Mouse (Mus musculus) left cerebral cortex, postnatal 36 days (tissue): Measurements from ENCODE around the gene Trit1. TPM values are rescaled to one million over a fixed set of nuclear protein-coding genes. Genes with fewer than 3 reads are reported as not detected.

Experiments
- DNase-seq, 2 experiments: peaks; one replicate each; pipeline ENCODE4 v3.0.0; 2021 to 2022; ENCODE audit warnings: low spot score in 2 of 2, mixed read lengths in 1 of 2
- intact Hi-C: fragments of 180-260 bp; cut with DNase I; formaldehyde crosslinking; loops from one replicate; pipeline ENCODE4 v1.15.1; 2025
- total RNA-seq, 2 experiments: library from RNA; stranded (reverse); gene quantifications; 2 replicates each; pipeline ENCODE4 v1.2.3; 2021

Trit1 gene
- total RNA-seq, 2 experiments from 2014 or later = 18.2 to 23.5 TPM

- intact Hi-C loops = loop anchor here (10.0 kb wide), 1 partner anchor 272 kb away; no protein-coding TSS in a partner anchor
- DNase-seq = no peak
These were observed 70.0 kb downstream of the Trit1 start for GRCm38 (mm10) chr4:123086381-123086780.

DNA sequence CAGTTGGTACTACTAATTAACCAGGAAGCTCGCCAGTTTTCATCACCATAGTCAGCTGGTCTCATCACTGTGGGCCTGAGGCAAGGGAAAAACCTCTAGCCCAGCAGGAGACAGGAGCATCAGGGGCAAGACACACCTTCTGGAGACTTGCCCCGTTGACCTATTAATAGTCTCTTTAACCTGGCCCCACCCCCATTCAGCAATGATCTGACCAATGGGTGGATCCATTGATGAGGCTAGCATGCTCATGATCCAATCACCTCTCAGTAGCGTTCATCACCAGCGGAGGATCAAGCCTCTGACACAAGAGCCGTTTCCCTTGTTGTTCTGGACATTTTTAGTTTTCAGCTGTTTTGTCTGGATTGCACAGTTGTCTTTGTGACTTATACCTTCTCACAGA lies 76.2 kb downstream of the Trit1 start:
- intact Hi-C loops = no loop called here
- no peak for DNase-seq

GRCm38 (mm10) chr4:123093064-123093776 lies 76.8 kb downstream of the Trit1 start:
- intact Hi-C loops = no loop called here
- DNase-seq = no peak

- DNase-seq = no peak
- intact Hi-C loops = no loop called here
These were observed 77.5 kb downstream of the Trit1 start for GRCm38 (mm10) chr4:123093869-123094268.

Other genes starting within 250 kb of the Trit1 start
- 10 to 100 TPM; 95.5 to 96.6 TPM for gene Ppt1, start 180.4 kb upstream of the Trit1 start, total RNA-seq
- gene Cap1, start 130.5 kb upstream of the Trit1 start, total RNA-seq = 100 to 1,000 TPM; 267 to 277 TPM
- gene Mfsd2a, start 55.4 kb upstream of the Trit1 start, total RNA-seq = 10 to 100 TPM; 36.9 to 50.0 TPM
- gene Mycl, start 20.9 kb upstream of the Trit1 start, total RNA-seq = 10 to 100 TPM; 11.3 to 12.9 TPM
- under 1 TPM; 0.14 to 0.15 TPM for gene Bmp8b, start 88.6 kb downstream of the Trit1 start, total RNA-seq
- gene Oxct2b, start 99.7 kb downstream of the Trit1 start, total RNA-seq = under 1 TPM in 1 of 2 experiments, not detected in 1; 0.34 TPM
- gene Ppie, start 123.4 kb downstream of the Trit1 start, total RNA-seq = 10 to 100 TPM; 16.4 to 23.4 TPM
- 100 to 1,000 TPM; 549 to 564 TPM for gene Hpcal4, start 166.6 kb downstream of the Trit1 start, total RNA-seq
- 10 to 100 TPM in 1 of 2 experiments, 1 to 10 TPM in 1; 8.9 to 10.0 TPM for gene Nt5c1a, start 184.9 kb downstream of the Trit1 start, total RNA-seq
- 1 to 10 TPM; 4.4 TPM for gene Heyl, start 217.0 kb downstream of the Trit1 start, total RNA-seq
- gene Pabpc4, start 245.8 kb downstream of the Trit1 start, total RNA-seq = 10 to 100 TPM; 38.7 to 41.9 TPM